Mouse (Mus musculus) heart, embryonic 11.5 days (tissue): ENCODE results near the gene Pygm. TPM values are rescaled to one million over a fixed set of nuclear protein-coding genes. Genes with fewer than 3 reads are reported as not detected.

Experiments
- ATAC-seq: fragments of 200-750 bp; cut with Nextera tagmentation; replicated peaks from 2 replicates; pipeline ENCODE4 v1.8.0; 2017; ENCODE audit warnings: moderate library complexity; ENCODE audit not compliant: insufficient number of reproducible peaks, low FRiP score, low TSS enrichment
- H3K27ac ChIP-seq: fragments of 300-500 bp; sonication (generic); 2 replicates; pipeline ENCODE4 v1.5.1; 2014; ENCODE audit warnings: mild to moderate bottlenecking, low read depth, low read length
- H3K27me3 ChIP-seq: fragments of 300-500 bp; sonication (generic); 2 replicates; pipeline ENCODE4 v1.6.1; 2014; ENCODE audit warnings: mild to moderate bottlenecking, low read length, mixed read lengths; ENCODE audit not compliant: control insufficient read depth, insufficient read depth
- H3K36me3 ChIP-seq: fragments of 300-500 bp; sonication (generic); 2 replicates; pipeline ENCODE4 v1.6.1; 2014; ENCODE audit warnings: mild to moderate bottlenecking, low read length, moderate library complexity, mixed read lengths; ENCODE audit not compliant: control insufficient read depth, insufficient read depth
- H3K4me1 ChIP-seq: fragments of 300-500 bp; sonication (generic); 2 replicates; pipeline ENCODE4 v1.6.1; 2014; ENCODE audit warnings: low read length; ENCODE audit not compliant: control insufficient read depth, insufficient read depth
- H3K4me2 ChIP-seq: fragments of 300-500 bp; sonication (generic); 2 replicates; pipeline ENCODE4 v1.6.1; 2014; ENCODE audit warnings: mild to moderate bottlenecking, moderate library complexity
- H3K4me3 ChIP-seq: fragments of 300-500 bp; sonication (generic); 2 replicates; pipeline ENCODE4 v1.5.1; 2014; ENCODE audit warnings: low read depth, low read length
- H3K9ac ChIP-seq: fragments of 300-500 bp; sonication (generic); 2 replicates; pipeline ENCODE4 v1.6.1; 2014; ENCODE audit warnings: mild to moderate bottlenecking, low read depth, low read length, moderate library complexity
- H3K9me3 ChIP-seq: fragments of 300-500 bp; sonication (generic); replicated peaks from 2 replicates; pipeline ENCODE4 v1.6.1; 2016; ENCODE audit warnings: low read length; ENCODE audit not compliant: control insufficient read depth
- WGBS: fragments of 180-500 bp; shearing (Covaris S2); extraction: QIAGEN DNeasy Blood & Tissue Kit; methylation state at CpG from one replicate; pipeline ENCODE4 v1.1.7; 2014; ENCODE audit not compliant: insufficient replicate concordance; 5-methylcytosine and 5-hydroxymethylcytosine counted together
- polyA plus RNA-seq: library from polyadenylated mRNA; unstranded; fragments of >200 nt; fragmentation: Nextera tagmentation; extraction: Ambion mirVana; gene quantifications from 2 replicates; pipeline ENCODE4 v1.2.1, GENCODE M21; 2014

Pygm gene
- polyA plus RNA-seq, 1 experiment from 2014 or later, result 149 TPM

DNA sequence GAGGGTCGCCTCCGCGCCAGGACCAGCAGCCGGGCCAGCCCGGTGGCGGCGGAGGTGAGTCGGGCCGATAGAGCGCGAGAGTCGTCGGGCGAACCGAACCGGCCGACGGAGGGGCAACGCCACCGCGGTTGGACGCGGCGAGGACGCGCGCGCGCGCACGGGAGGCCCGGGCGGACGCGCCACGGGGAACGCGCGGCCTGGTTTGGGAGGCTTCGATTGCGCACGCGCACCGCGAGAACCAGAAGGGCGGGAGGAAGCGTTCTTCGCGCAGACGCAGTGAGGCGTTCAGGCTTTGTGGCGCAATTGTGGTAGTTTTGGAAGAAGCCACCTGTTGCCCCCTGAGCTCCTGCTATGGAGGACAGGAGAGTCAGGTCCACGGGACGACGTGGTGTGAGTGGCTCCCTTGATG is 19.9 kb upstream of the Pygm start:
- Histone ChIP-seq H3K4me1 (peaks cover 8% of the 10 kb centered on the region), H3K9me3 (no peaks in the 10 kb centered on the region), H3K27me3 (no peaks in the 10 kb centered on the region), H3K9ac (peak overlapping the region; percentile 100), H3K27ac (peak overlapping the region; percentile 99), H3K4me2 (peak overlapping the region; percentile 96), H3K36me3 (peaks cover 28% of the 10 kb centered on the region), H3K4me3 (peak overlapping the region; percentile 100)
- ATAC-seq, result 0 out of 2 replicates have a peak, but pooled peaks have one; percentile 14
- under 1% methylated on average over 55 of the region's 55 CpGs for WGBS

- Histone ChIP-seq H3K9ac (peak overlapping the region; percentile 100), H3K9me3 (no peaks in the 10 kb centered on the region), H3K36me3 (peaks cover 32% of the 10 kb centered on the region), H3K4me1 (peaks cover 8% of the 10 kb centered on the region), H3K27me3 (no peaks in the 10 kb centered on the region), H3K27ac (peak overlapping the region; percentile 99), H3K4me3 (peak overlapping the region; percentile 100), H3K4me2 (peak overlapping the region; percentile 96)
- 4% methylated on average over 2 of the region's 2 CpGs for WGBS
- ATAC-seq, result no peak
Observed at GRCm38 (mm10) chr19:6364842-6365241, 19.4 kb upstream of the Pygm start.

- no peak for ATAC-seq
- H3K27me3 ChIP-seq, result no peaks in the 10 kb centered on the region
- H3K4me3 ChIP-seq, result no peak overlapping the region
- H3K36me3 ChIP-seq, result peaks cover 75% of the 10 kb centered on the region
- H3K9ac ChIP-seq, result no peak overlapping the region
- H3K4me2 ChIP-seq, result no peak overlapping the region
- no peak overlapping the region for H3K27ac ChIP-seq
- no peaks in the 10 kb centered on the region for H3K9me3 ChIP-seq
- 92% methylated on average over 2 of the region's 2 CpGs for WGBS
- H3K4me1 ChIP-seq, result peaks cover 9% of the 10 kb centered on the region
Observed at GRCm38 (mm10) chr19:6370175-6370574, 14.0 kb upstream of the Pygm start.

DNA sequence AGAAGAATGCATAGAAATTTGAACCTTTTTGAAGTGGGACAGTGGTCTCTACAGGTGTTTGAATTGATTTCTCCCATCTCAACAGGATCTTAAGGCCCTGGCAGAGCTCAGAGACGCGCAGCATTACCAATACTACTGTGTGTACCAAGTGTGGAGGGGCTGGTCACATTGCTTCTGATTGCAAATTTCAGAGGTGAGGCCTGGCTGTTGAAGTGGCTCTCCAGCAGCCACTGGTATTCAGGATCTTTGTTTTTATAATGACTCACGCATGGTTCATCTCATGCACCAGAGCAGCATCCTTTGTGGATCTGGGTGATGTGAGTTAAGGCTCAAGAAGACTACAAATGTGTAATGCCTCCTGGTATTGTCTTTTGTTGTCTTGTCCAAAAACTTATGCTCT is 11.8 kb upstream of the Pygm start:
- Histone ChIP-seq H3K27me3 (no peaks in the 10 kb centered on the region), H3K36me3 (peaks cover 74% of the 10 kb centered on the region), H3K4me3 (no peak overlapping the region), H3K9ac (no peak overlapping the region), H3K4me1 (peaks cover 6% of the 10 kb centered on the region; the same call in 1 of the 2 replicates), H3K27ac (no peak overlapping the region), H3K9me3 (no peaks in the 10 kb centered on the region), H3K4me2 (no peak overlapping the region)
- WGBS, result 94% methylated on average over 3 of the region's 3 CpGs
- ATAC-seq, result no peak

- no peak overlapping the region for H3K9ac ChIP-seq
- peaks cover 76% of the 10 kb centered on the region for H3K36me3 ChIP-seq
- H3K4me1 ChIP-seq, result peaks cover 6% of the 10 kb centered on the region; the same call in 1 of the 2 replicates
- no peaks in the 10 kb centered on the region for H3K27me3 ChIP-seq
- H3K4me2 ChIP-seq, result no peak overlapping the region
- peak overlapping the region; percentile 47 for H3K27ac ChIP-seq
- H3K9me3 ChIP-seq, result no peaks in the 10 kb centered on the region
- 65% methylated on average over 12 of the region's 12 CpGs for WGBS
- ATAC-seq, result 0 out of 2 replicates have a peak, but pooled peaks have one; percentile 27
- no peak overlapping the region for H3K4me3 ChIP-seq
Observed at GRCm38 (mm10) chr19:6373539-6374400, 10.4 kb upstream of the Pygm start.

- H3K4me3 ChIP-seq, result no peak overlapping the region
- no peaks in the 10 kb centered on the region for H3K9me3 ChIP-seq
- H3K9ac ChIP-seq, result no peak overlapping the region
- no peak overlapping the region for H3K4me2 ChIP-seq
- no peak for ATAC-seq
- 98% methylated on average over 10 of the region's 10 CpGs for WGBS
- no peak overlapping the region for H3K27ac ChIP-seq
- peaks cover 6% of the 10 kb centered on the region; the same call in 1 of the 2 replicates for H3K4me1 ChIP-seq
- peaks cover 73% of the 10 kb centered on the region for H3K36me3 ChIP-seq
- no peaks in the 10 kb centered on the region for H3K27me3 ChIP-seq
Observed at GRCm38 (mm10) chr19:6374571-6374970, 9.6 kb upstream of the Pygm start.

DNA sequence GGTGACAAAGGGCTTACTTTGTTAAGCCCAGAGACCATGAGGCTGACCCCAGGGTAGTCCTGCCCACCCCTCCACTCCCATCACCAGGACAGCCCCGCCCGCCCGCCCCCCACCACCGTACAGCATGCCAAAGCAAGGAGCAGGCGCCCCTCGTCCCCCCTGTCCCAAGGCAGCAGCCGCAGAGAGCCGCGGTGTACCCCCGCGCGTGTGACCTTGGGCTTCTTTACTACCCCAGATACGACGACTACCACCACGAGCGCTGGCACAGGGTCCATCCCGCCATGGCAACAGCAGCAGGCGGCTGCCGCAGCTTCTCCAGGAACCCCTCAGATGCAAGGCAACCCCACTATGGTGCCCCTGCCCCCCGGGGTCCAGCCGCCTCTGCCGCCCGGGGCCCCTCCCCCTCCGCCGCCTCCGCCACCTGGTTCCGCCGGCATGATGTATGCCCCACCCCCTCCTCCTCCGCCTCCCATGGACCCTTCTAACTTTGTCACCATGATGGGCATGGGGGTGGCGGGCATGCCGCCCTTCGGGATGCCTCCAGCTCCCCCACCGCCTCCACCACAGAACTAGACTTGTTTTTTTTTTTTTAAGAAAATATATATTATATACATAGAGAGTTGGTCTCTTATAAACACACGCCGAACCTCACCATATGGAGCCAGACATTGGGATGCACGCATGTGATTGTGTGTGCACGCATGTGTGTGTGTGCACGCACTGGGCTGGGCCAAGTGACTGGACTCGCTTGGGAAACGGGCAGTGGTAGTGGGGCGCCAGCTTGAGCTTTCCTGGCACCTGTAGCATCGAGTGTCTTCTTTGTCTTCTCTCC is 8.6 kb upstream of the Pygm start:
- Histone ChIP-seq H3K4me3 (no peak overlapping the region), H3K27me3 (no peaks in the 10 kb centered on the region), H3K4me2 (no peak overlapping the region), H3K9me3 (no peaks in the 10 kb centered on the region), H3K36me3 (peaks cover 69% of the 10 kb centered on the region), H3K9ac (no peak overlapping the region), H3K4me1 (peaks cover 6% of the 10 kb centered on the region; the same call in 1 of the 2 replicates), H3K27ac (no peak overlapping the region)
- WGBS, result 93% methylated on average over 42 of the region's 42 CpGs
- 0 out of 2 replicates have a peak, but pooled peaks have one; percentile 41 for ATAC-seq

DNA sequence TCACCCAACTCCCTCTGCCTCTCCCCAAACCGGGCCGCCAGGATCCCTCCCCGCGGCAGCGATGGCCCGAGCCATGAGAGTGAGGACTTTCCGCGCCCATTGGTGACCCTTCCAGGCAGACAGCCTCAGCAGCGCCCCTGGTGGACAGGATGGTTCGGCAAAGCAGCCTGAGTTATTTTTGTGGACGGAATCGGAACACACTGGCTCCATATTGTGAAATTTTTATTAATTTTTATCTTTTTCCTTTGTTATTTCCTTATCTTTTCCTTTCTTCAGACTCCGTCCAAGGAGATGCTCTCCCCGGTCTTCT is 8.0 kb upstream of the Pygm start:
- Histone ChIP-seq H3K27ac (no peak overlapping the region), H3K9ac (no peak overlapping the region), H3K4me3 (no peak overlapping the region), H3K4me2 (no peak overlapping the region), H3K9me3 (no peaks in the 10 kb centered on the region), H3K27me3 (no peaks in the 10 kb centered on the region), H3K4me1 (peaks cover 6% of the 10 kb centered on the region; the same call in 1 of the 2 replicates), H3K36me3 (peaks cover 63% of the 10 kb centered on the region)
- WGBS, result 70% methylated on average over 14 of the region's 14 CpGs
- no peak for ATAC-seq
